Mouse (Mus musculus): Measurements from ENCODE around the gene Slc25a45.

GRCm38 (mm10) chr19:5842785-5843730 lies 34.5 kb upstream of the Slc25a45 start:
- TF ChIP-seq POLR2A (IDR thresholded peaks at IDR 0.05; ENCODE audit: borderline replicate concordance, control insufficient read depth, low read depth, low read length) (0 out of 2 replicates have a peak, but pooled peaks have one; percentile 8), CTCF (IDR thresholded peaks at IDR 0.05; ENCODE audit: control insufficient read depth, insufficient read depth, low read length) (no peak)
